Mouse (Mus musculus) kidney, postnatal 4 days (tissue): ENCODE data around the gene Olfr1228.

Experiments
- DNase-seq, 2 experiments: peaks; one replicate each; pipeline ENCODE4 v3.0.0; 2021; ENCODE audit warnings: mixed read lengths in 2 of 2

The Olfr1228 gene

DNA sequence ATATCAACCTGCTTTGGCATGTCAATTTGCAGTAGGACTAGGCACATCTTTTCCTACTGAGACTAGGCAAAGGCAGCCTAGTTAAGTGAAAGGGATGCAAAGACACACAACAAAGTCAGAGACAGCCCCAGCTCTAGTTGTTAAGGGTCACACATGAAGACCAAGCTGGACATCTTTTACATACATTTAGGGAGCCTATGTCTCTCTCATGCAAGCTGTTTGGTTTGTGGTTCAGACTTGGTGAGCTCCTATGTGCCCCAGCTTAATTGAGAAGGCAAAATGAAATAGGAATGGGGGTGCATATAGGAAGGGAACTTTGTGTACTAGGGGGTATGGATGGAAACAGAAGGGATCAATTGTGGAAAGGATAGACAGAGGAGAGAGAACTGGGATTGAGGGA is at the start of gene Olfr1228:
Gene Olfr1228, minus strand, starts transcription at position 101 of the 400 bp plus-strand sequence.
- DNase-seq = no peak

DNA sequence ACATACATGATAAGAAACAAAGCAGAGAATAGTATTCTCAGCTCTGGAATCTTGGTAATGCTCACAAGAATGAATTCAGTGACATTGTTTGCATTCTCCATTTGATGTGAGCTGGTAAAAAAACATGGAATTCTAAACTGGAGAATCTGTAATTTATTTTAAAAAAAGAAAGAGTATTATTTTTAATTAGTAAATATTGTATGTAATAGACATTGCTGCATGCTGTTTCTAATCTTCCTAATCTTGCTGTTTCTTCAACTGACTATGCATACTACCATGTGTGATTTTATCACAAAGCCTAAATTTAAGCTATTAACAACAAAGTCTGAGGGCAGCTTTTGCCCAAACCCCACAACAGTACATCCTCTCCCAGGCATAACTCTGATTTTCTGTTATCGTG is 43.3 kb upstream of the Olfr1228 start, which contains the start of gene Olfr1230:
Gene Olfr1230, minus strand, starts transcription at position 101 of the 400 bp plus-strand sequence.
- DNase-seq = no peak

DNA sequence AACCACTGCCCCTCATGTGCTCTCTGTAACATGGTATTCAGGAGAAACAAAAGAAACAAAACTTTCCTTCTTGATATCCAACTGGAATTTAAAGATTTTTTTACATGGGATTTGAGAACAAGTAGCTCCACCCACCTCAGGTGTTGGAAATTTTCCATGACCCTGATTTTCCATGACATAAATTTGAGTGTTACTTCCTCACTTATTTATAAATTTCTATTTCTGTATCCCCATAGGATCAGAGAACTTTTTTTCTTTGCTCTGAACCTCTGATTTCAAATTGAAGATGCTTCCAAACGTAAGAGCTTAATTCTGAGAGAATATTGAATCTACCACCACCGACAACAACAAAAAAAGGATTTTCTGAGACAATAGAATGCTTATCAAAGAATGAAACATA is 34.1 kb upstream of the Olfr1228 start, which contains the start of gene Olfr1229:
Gene Olfr1229, minus strand, starts transcription at position 101 of the 400 bp plus-strand sequence.
- DNase-seq = no peak

DNA sequence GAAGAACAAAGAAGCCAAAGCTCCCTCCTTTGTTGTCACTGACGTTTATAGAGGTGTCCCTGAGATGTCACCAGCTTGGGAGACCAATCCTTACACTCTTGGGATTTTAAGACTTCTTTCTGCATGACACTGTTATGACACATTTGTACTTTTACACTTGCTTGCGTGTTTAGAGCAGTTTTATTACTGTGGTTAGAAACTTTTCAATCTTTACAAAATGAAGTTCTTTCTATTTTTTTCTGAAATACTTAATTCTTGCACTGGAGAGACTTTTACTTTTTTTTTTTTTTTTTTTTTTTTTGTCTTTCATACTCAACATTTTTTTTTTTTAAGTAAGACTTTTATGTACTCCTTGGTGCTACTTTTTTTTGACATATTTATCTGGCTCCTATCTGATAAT is 53.9 kb downstream of the Olfr1228 start, which contains the start of gene Olfr1226:
Gene Olfr1226, minus strand, starts transcription at position 101 of the 400 bp plus-strand sequence.
- DNase-seq = no peak
